In the genomic region with DNA sequence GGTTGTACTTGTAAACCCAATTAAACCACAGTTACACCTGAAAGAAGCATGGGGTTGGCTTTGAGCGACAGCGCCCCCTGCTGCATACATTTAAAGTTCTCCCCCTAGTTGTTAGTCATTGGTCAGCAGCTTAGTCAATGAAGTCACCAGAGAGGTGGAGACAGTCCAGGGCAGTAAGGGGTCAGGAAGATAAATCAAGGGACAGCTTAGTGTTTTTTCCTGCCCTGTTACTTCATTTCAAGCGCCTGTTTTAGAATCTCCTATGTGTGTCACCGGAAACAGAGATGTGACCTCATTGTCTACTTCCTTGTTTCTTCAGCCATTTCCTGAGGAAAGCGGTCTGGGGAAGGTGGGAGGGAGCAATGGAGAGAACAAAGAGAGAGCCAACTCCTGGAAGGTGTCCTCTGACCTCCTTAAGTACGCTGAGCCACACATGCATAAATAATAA, we compare ENCODE assay signal across 9 mouse cellular contexts. TPM values are rescaled to one million over a fixed set of nuclear protein-coding genes. Genes with fewer than 3 reads are reported as not detected.
A peak's percentile ranks its signal among the peaks of the same experiment; 100 is the strongest.
DNase-seq lines count a peak whose midpoint lies in the region; ATAC-seq lines count a peak whose summit lies in the region.
"Had no signal": no experiment of that assay in that cellular context is flagged by ENCODE, and none has a peak within 500 bp of the region (broad histone marks: within the 10 kb centered on the region; RNA-seq: fewer than 3 reads in every experiment).

No protein-coding gene starts in this region.

- H3K9ac ChIP-seq in midbrain, embryonic 14.5 days (replicated peaks; ENCODE audit: low read length), result no peak overlapping the region
- no peak overlapping the region for H3K9ac ChIP-seq in midbrain, embryonic 15.5 days
- no peak overlapping the region for H3K9ac ChIP-seq in limb, embryonic 11.5 days (ENCODE audit: low read length)
- H3K9ac ChIP-seq: neural tube, embryonic 13.5 days had no signal

- no peak overlapping the region for H3K4me3 ChIP-seq in midbrain, embryonic 14.5 days (replicated peaks; ENCODE audit: low read depth, low read length)
- no peak overlapping the region for H3K4me3 ChIP-seq in midbrain, embryonic 15.5 days
- H3K4me3 ChIP-seq in limb, embryonic 11.5 days (ENCODE audit: low read depth, low read length), result no peak overlapping the region
- H3K4me3 ChIP-seq: neural tube, embryonic 13.5 days had no signal

- H3K27ac ChIP-seq in midbrain, embryonic 14.5 days (replicated peaks; ENCODE audit: low read depth, low read length), result no peak overlapping the region
- no peak overlapping the region for H3K27ac ChIP-seq in midbrain, embryonic 15.5 days
- no peak overlapping the region for H3K27ac ChIP-seq in limb, embryonic 11.5 days (replicated peaks; ENCODE audit: low read depth, low read length)
- H3K27ac ChIP-seq: neural tube, embryonic 13.5 days had no signal

- DNase-seq in midbrain, embryonic 14.5 days, result peak; percentile 57
- peak; percentile 69 for DNase-seq in T-cell, adult 2 months (ENCODE audit: low spot score)
- peak; percentile 79 for DNase-seq in embryo, embryonic 10.5 days (ENCODE audit: low spot score)
- DNase-seq in heart, postnatal 10 days, result peak; percentile 81 to 87
- DNase-seq in limb, embryonic 11.5 days (ENCODE audit: low spot score), result peak; percentile 84
- DNase-seq in yolk sac, embryonic 10.5 days (ENCODE audit: low spot score), result peak; percentile 76

- no peak overlapping the region for H3K4me2 ChIP-seq in midbrain, embryonic 14.5 days (ENCODE audit: low read length)
- no peak overlapping the region for H3K4me2 ChIP-seq in midbrain, embryonic 15.5 days
- no peak overlapping the region for H3K4me2 ChIP-seq in limb, embryonic 11.5 days (ENCODE audit: low read depth, severe bottlenecking)
- H3K4me2 ChIP-seq: neural tube, embryonic 13.5 days had no signal

- WGBS in midbrain, embryonic 14.5 days, result 28% methylated on average over 6 of the region's 6 CpGs
- WGBS in midbrain, embryonic 15.5 days, result 34% methylated on average over 6 of the region's 6 CpGs
- 29% methylated on average over 6 of the region's 6 CpGs for WGBS in limb, embryonic 11.5 days

- intact Hi-C loops in heart, postnatal 10 days (cut with DNase I), result no loop called here

- peaks cover 3% of the 10 kb centered on the region; the same call in 1 of the 2 replicates for H3K4me1 ChIP-seq in midbrain, embryonic 14.5 days (ENCODE audit: control insufficient read depth, insufficient read depth, low read length)
- H3K4me1 ChIP-seq in midbrain, embryonic 15.5 days, result peaks cover 14% of the 10 kb centered on the region; the same call in 1 of the 2 replicates
- no peaks in the 10 kb centered on the region for H3K4me1 ChIP-seq in limb, embryonic 11.5 days (ENCODE audit: control insufficient read depth, insufficient read depth, low read length)

- ATAC-seq in midbrain, embryonic 14.5 days (ENCODE audit: low FRiP score, low TSS enrichment), result no peak
- no peak for ATAC-seq in midbrain, embryonic 15.5 days (replicated peaks)
- no peak for ATAC-seq in limb, embryonic 11.5 days (ENCODE audit: insufficient number of reproducible peaks, low FRiP score, low TSS enrichment, low read depth)
- peak; percentile 70 for ATAC-seq in monocyte, adult 5-6 weeks (replicated peaks; ENCODE audit: insufficient number of reproducible peaks, low FRiP score, low TSS enrichment, poor library complexity, severe bottlenecking)

- no peaks in the 10 kb centered on the region for H3K36me3 ChIP-seq in midbrain, embryonic 14.5 days (ENCODE audit: control insufficient read depth, insufficient read depth, low read length)
- no peaks in the 10 kb centered on the region for H3K36me3 ChIP-seq in midbrain, embryonic 15.5 days (replicated peaks)
- no peaks in the 10 kb centered on the region for H3K36me3 ChIP-seq in limb, embryonic 11.5 days (ENCODE audit: control insufficient read depth, insufficient read depth, low read length)
- H3K36me3 ChIP-seq: neural tube, embryonic 13.5 days had no signal

- no peaks in the 10 kb centered on the region for H3K9me3 ChIP-seq in midbrain, embryonic 14.5 days (ENCODE audit: control insufficient read depth, low read length)
- H3K9me3 ChIP-seq in midbrain, embryonic 15.5 days, result no peaks in the 10 kb centered on the region
- H3K9me3 ChIP-seq in limb, embryonic 11.5 days (ENCODE audit: control insufficient read depth, low read length), result no peaks in the 10 kb centered on the region
- H3K9me3 ChIP-seq: neural tube, embryonic 13.5 days had no signal

- no peaks in the 10 kb centered on the region for H3K27me3 ChIP-seq in midbrain, embryonic 14.5 days (ENCODE audit: control insufficient read depth, insufficient read depth, low read length)
- no peaks in the 10 kb centered on the region for H3K27me3 ChIP-seq in midbrain, embryonic 15.5 days (replicated peaks)
- H3K27me3 ChIP-seq in limb, embryonic 11.5 days (ENCODE audit: control insufficient read depth, insufficient read depth, low read length), result no peaks in the 10 kb centered on the region
- H3K27me3 ChIP-seq: neural tube, embryonic 13.5 days had no signal

RNA-seq across cellular contexts. Expression of a gene that starts 2.0 kb away (rescaled TPM):
- 122 and 134 TPM in 2 replicates for polyA plus RNA-seq in midbrain, embryonic 14.5 days (2014; fragmentation: Nextera tagmentation; extraction: Ambion mirVana)
- 138 and 145 TPM in 2 replicates for polyA plus RNA-seq in midbrain, embryonic 15.5 days (2015; fragmentation: Nextera tagmentation; extraction: Ambion mirVana)
- total RNA-seq in heart, postnatal 10 days (2021), result 10 to 100 TPM; 89.5 to 96.3 TPM
- 132 and 134 TPM in 2 replicates for polyA plus RNA-seq in limb, embryonic 11.5 days (2014; fragmentation: Nextera tagmentation; extraction: Ambion mirVana)
- total RNA-seq in monocyte, adult 5-6 weeks (2017), result 88.9 to 183 TPM (median 90.0 TPM) in 3 replicates

RNA-seq across cellular contexts. Expression of a gene that starts 28.1 kb away (rescaled TPM):
- 110 and 114 TPM in 2 replicates for polyA plus RNA-seq in midbrain, embryonic 14.5 days (2014; fragmentation: Nextera tagmentation; extraction: Ambion mirVana)
- polyA plus RNA-seq in midbrain, embryonic 15.5 days (2015; fragmentation: Nextera tagmentation; extraction: Ambion mirVana), result 133 and 143 TPM in 2 replicates
- 100 to 1,000 TPM; 127 to 130 TPM for total RNA-seq in heart, postnatal 10 days (2021)
- 220 and 233 TPM in 2 replicates for polyA plus RNA-seq in limb, embryonic 11.5 days (2014; fragmentation: Nextera tagmentation; extraction: Ambion mirVana)
- total RNA-seq in monocyte, adult 5-6 weeks (2017), result 23.2 to 70.0 TPM (median 35.5 TPM) in 3 replicates

RNA-seq across cellular contexts. Expression of a gene that starts 49.2 kb away (rescaled TPM):
- polyA plus RNA-seq in midbrain, embryonic 14.5 days (2014; fragmentation: Nextera tagmentation; extraction: Ambion mirVana), result not detected in 2 replicates
- polyA plus RNA-seq in midbrain, embryonic 15.5 days (2015; fragmentation: Nextera tagmentation; extraction: Ambion mirVana), result not detected in 2 replicates
- not detected for total RNA-seq in heart, postnatal 10 days (2021)
- polyA plus RNA-seq in limb, embryonic 11.5 days (2014; fragmentation: Nextera tagmentation; extraction: Ambion mirVana), result not detected in 2 replicates
- not detected in 3 replicates for total RNA-seq in monocyte, adult 5-6 weeks (2017)
- polyA plus RNA-seq: neural tube, embryonic 13.5 days had no signal

RNA-seq across cellular contexts. Expression of a gene that starts 50.2 kb away (rescaled TPM):
- polyA plus RNA-seq in midbrain, embryonic 14.5 days (2014; fragmentation: Nextera tagmentation; extraction: Ambion mirVana), result 42.4 and 47.8 TPM in 2 replicates
- 45.9 and 48.0 TPM in 2 replicates for polyA plus RNA-seq in midbrain, embryonic 15.5 days (2015; fragmentation: Nextera tagmentation; extraction: Ambion mirVana)
- 10 to 100 TPM; 56.5 to 57.2 TPM for total RNA-seq in heart, postnatal 10 days (2021)
- polyA plus RNA-seq in limb, embryonic 11.5 days (2014; fragmentation: Nextera tagmentation; extraction: Ambion mirVana), result 80.1 and 85.3 TPM in 2 replicates
- total RNA-seq in monocyte, adult 5-6 weeks (2017), result 14.7 to 25.7 TPM (median 19.6 TPM) in 3 replicates

RNA-seq across cellular contexts. Expression of a gene that starts 50.9 kb away (rescaled TPM):
- 93.4 and 154 TPM in 2 replicates for polyA plus RNA-seq in midbrain, embryonic 14.5 days (2014; fragmentation: Nextera tagmentation; extraction: Ambion mirVana)
- polyA plus RNA-seq in midbrain, embryonic 15.5 days (2015; fragmentation: Nextera tagmentation; extraction: Ambion mirVana), result 206 and 232 TPM in 2 replicates
- total RNA-seq in heart, postnatal 10 days (2021), result 10 to 100 TPM; 87.3 to 94.0 TPM
- 78.9 and 89.3 TPM in 2 replicates for polyA plus RNA-seq in limb, embryonic 11.5 days (2014; fragmentation: Nextera tagmentation; extraction: Ambion mirVana)
- 61.5 to 63.7 TPM (median 63.2 TPM) in 3 replicates for total RNA-seq in monocyte, adult 5-6 weeks (2017)
